Mouse (Mus musculus) cerebellum, adult 2 months (tissue): ENCODE measurements around the gene Pdgfa.

Experiments used
- CTCF ChIP-seq: fragments of 200-500 bp; IDR thresholded peaks from 2 replicates; pipeline ENCODE4 v1.5.1; 2011; ENCODE audit warnings: low read depth, mild to moderate bottlenecking, control low read depth, low read length, moderate library complexity, borderline replicate concordance; ENCODE audit not compliant: insufficient read depth
- POLR2A ChIP-seq: fragments of 200-500 bp; IDR thresholded peaks from 2 replicates; pipeline ENCODE4 v1.6.1; 2011; ENCODE audit warnings: low read length, control low read depth, borderline replicate concordance; ENCODE audit not compliant: insufficient read depth

- TF ChIP-seq POLR2A (no peak), CTCF (no peak)
These were observed 3.6 kb downstream of the Pdgfa start for GRCm38 (mm10) chr5:138993371-138994107.
